Mouse (Mus musculus) left cerebral cortex, postnatal 4 days (tissue): ENCODE results near the gene Gpd1l. TPM values are rescaled to one million over a fixed set of nuclear protein-coding genes. Genes with fewer than 3 reads are reported as not detected.

ENCODE experiments used
- DNase-seq: peaks from one replicate; pipeline ENCODE4 v3.0.0-alpha.2; 2022
- intact Hi-C: fragments of 180-260 bp; cut with DNase I; formaldehyde crosslinking; loops from one replicate; pipeline ENCODE4 v1.15.1; 2025
- total RNA-seq, 2 experiments: library from RNA; stranded (reverse); gene quantifications; 2 replicates each; pipeline ENCODE4 v1.2.3; 2021

Gpd1l gene
- total RNA-seq, 2 experiments from 2014 or later = 90.9 to 101 TPM

- no peak for DNase-seq
- intact Hi-C loops = loop anchor here (5.0 kb wide), 1 partner anchor 45 kb away; the partner anchor contains the start of gene Osbpl10
These were observed 1.2 kb downstream of the Gpd1l start for GRCm38 (mm10) chr9:114932607-114933006.

- DNase-seq = peak; percentile 92
- intact Hi-C loops = loop anchor here (5.0 kb wide), 1 partner anchor 47 kb away; the partner anchor contains the start of gene Osbpl10
These were observed 3.2 kb downstream of the Gpd1l start for GRCm38 (mm10) chr9:114930464-114931090.

DNA sequence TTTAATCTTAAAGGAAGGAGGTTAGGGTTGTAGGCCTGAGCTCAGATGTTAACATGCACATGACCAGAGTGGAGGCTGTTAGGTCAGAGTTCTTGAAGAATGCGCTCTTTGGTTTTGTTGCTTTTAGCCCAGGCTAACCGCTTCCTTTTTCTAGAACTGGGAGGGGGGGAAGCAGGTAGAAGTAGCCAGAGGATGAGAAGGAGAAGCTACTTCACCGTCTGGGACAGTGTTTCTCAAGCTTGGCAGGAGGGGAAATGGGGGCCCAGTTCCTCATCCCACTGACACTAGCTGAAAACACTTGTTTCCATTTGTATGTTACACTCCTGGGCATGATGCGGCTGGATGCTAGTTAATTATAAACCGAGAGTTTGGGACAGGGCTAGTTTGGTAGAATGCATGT, 8.2 kb downstream of the Gpd1l start:
- intact Hi-C loops = no loop called here
- DNase-seq = no peak

- DNase-seq = no peak
- intact Hi-C loops = no loop called here
These were observed 8.7 kb downstream of the Gpd1l start for GRCm38 (mm10) chr9:114925039-114925438.

DNA sequence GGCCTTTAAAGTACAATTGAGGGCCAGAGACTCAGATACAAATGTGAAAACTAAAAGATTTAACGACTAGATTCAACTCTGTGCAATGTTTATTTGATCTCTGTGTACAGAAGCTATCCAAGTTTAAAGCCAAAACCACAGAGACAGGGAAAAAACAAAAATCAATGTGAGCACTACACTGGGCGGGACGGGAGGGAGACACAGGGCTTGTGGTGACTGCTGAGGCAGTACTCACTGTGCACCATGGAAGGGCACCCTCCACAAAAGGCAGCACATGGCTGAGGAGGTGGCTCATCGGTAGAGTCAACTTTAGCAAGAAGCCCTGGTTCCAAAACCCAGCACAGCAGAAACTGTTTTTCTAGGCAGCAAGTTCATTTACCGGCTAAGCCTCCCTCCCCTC, 9.3 kb downstream of the Gpd1l start:
- intact Hi-C loops = no loop called here
- no peak for DNase-seq

DNA sequence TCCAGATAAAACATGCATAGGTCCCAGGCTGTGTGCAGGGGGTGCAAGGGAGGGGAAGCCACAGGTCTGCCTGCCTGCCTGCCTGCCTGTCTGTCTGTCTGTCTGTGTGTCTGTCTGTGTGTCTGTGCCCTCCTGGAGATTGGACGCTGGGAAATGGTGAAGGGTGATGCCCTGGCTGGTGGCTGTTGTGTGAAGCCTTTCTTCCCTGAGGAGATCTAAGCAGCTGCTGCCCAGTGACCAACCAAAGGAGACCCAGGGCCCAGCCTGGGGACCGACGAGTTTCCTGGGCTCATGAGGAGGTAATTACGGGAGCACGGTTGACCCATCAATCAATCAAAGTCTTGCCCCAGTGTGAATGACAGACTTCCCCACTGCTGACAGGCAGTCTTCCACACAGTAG, 11.6 kb downstream of the Gpd1l start:
- intact Hi-C loops = no loop called here
- DNase-seq = no peak

- intact Hi-C loops = no loop called here
These were observed 12.3 kb downstream of the Gpd1l start for GRCm38 (mm10) chr9:114921352-114922081.

GRCm38 (mm10) chr9:114920569-114920968, 13.2 kb downstream of the Gpd1l start:
- DNase-seq = no peak
- intact Hi-C loops = no loop called here

More at GRCm38 (mm10) chr9:114921352-114922081, 12.3 kb downstream of the Gpd1l start:
- DNase-seq = peak; percentile 35

DNA sequence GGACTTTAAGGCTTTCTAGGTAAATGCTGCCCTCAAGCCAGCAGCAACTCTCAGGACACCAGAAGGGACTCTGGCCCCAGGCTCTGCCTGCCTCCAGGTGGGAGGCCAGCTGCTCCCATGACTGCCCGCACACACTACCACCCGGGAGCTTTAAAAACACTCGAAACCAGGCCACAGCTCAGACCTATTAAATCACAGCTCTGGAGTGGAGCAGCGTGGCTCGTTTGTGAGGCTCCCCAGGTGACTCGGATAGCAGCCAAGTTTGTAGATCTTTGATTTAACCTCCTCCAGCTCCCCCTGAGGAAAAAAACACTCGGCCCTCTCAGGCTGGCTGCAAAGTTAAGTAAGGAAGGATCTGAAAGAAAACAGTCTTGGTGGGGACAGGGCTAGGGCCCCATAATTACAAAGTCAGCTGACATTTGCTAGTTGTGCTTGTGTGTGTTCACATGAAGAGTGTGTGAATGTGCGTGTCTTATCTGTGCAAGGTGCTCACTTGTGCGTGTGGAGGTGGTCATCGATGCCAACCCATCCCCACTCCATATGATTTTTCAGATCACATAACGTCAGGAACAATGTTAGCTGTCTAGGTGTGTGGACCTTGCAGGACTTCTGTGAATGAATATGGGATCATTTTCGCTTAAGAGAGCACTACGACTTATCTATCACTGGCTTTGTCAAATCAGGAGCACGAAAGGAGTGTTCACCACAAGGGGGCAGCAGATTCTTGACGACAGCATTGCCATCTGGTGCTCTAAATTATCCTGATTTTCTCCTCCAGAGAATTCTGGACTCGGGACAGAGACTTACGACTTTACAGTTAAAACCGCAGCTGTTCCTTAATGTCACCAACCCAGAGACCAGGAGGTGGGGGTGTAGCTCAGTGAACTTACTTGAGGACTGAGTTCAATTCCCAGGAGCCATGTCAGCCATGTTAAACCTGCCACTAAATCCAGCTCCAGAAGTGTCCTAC, 20.8 kb downstream of the Gpd1l start:
- intact Hi-C loops = loop anchor here (10.0 kb wide), 1 partner anchor 332 kb away; no protein-coding TSS in a partner anchor

DNA sequence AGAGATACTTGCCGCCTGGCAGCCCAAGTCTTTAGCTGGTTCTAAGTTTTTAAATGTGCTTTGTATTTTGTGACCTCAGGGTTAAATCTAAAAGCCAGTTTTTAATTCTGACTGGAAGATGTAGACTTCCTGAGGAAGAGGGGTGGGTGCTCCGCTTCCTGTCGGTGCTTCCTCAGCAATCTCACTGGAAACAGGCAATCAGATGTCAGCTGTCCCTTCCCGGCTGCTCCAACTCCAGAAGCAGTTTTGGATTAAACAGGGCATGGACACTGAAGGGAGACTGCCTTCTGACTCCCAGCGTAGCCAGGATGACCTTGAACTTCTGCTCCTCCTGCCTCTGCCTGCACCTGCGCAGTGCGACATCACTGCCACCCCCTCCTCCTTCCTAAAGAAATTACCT, 26.3 kb downstream of the Gpd1l start:
- intact Hi-C loops = no loop called here
- no peak for DNase-seq

More for the DNA sequence above, 20.8 kb downstream of the Gpd1l start:
- peak; percentile 91 for DNase-seq

DNA sequence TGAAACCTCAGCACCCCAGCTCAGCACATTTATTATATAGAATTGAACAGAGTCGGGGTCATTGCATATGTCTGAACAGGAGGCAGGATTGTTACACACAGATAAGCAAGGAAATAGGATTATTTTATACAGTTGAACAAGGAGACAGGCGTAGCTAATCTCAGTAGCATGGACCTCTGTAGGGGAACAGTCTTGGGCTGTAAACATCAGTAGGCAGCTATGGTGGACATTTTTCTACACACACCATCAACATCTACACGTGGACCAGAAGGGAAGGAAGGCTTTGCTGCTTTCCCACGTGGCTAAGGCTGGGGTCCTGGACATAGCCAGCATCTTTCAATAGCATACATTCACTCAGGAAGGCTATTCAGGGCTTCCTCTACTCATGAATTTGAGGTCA, 37.9 kb downstream of the Gpd1l start:
- intact Hi-C loops = no loop called here
- DNase-seq = no peak

DNA sequence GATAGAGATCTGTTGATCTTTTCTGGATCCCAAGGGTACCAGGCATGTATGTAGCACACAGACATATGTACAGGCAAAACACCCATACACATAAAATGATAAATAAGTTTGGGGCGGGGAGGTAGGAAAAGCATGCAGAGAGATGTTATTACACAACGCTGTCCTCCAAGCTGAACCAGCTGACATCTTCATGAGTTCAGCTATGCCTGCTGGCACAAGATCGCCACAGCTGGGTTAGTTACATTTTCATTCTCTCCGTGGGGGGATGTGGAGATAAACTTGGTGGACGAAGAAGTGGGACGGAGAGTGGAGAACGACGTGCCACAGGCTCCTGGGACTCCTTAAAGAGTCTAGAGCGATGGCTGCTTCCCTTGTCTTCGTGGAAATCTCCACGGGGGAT, 40.8 kb downstream of the Gpd1l start:
- intact Hi-C loops = no loop called here
- DNase-seq = no peak

DNA sequence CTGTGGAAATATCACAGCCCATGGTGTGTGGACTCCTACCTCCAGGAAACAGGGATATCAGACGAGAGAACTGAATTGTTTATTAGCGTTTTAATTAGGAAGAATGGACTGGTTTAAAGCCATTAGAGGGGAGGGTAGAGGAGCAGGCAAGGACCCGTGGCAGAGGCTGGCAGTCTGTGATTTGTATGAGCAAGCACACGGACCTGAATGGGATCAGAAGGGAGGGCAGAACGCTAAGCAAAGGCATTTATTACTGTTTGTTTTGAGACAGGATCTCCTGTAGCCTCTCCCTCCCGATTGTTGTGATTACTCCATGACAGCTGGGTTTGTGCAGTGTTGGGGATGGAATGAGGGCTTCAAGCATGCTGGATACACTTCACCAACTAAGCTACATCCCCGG, 43.4 kb downstream of the Gpd1l start:
- no peak for DNase-seq
- intact Hi-C loops = no loop called here

- no peak for DNase-seq
- intact Hi-C loops = no loop called here
These were observed 44.9 kb downstream of the Gpd1l start for GRCm38 (mm10) chr9:114888856-114889407.

GRCm38 (mm10) chr9:114887699-114888098, 46.1 kb downstream of the Gpd1l start:
- DNase-seq = peak; percentile 57
- intact Hi-C loops = no loop called here

- no peak for DNase-seq
- intact Hi-C loops = no loop called here
These were observed 47.7 kb downstream of the Gpd1l start for GRCm38 (mm10) chr9:114885991-114886662.

- no peak for DNase-seq
- intact Hi-C loops = no loop called here
These were observed 48.2 kb downstream of the Gpd1l start for GRCm38 (mm10) chr9:114885564-114885963.

DNA sequence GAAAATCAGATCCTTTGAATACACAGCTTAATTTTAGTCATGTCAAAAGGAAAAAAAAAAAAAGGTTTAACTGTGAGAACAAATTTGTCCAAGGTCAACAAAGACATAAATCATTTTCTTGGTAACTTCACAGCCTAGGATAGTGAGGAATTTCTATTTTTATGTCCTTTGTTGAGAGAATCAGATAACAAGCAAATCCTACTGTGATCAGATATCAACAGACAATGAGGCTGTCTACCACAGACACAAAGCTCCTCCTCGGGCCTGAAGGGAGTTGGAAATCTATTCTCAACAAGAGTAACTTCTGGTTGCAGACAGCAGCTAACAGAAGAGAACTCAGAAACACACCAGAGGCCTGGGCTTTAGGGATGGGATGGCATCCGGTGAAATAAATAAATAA, 51.8 kb downstream of the Gpd1l start:
- no peak for DNase-seq
- intact Hi-C loops = no loop called here

DNA sequence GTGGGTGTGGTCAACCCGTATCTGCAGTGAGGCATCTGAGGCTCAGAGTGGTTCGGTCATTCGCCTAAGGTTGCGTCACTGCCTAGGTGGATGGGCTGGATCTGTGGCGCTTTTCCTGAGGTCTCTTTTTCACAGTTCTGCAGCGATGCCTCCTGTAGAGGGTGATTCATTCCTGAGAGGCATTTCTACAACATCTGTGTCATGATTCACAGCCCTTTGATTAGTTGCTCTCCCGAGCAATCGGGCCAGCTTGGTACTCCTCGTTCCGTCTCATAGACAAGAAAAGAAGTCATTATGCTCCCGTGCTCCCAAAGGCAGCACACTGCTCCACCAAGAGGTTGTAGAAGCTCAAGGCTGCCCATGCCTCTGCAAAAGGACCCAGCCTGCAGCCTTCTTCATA, 78.5 kb downstream of the Gpd1l start:
- intact Hi-C loops = no loop called here
- no peak for DNase-seq

DNA sequence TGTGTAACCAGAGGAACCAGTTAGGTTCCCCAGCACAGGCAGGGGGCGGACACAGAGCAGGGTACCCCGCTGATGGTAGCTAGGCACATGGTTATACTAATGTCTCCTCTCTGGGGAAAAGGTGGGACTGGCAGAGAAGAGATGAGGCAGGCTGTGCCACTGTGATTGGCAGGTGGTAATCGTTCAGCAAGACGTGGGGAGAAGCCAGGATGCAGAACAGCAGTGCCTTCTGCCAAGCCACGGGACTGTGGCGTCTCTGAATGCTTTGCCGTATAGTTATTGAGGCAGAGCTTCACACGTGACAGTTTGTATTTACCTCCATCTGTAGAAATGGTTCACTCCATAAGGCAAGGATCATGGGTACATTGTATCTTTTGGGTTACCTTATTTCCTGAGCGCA, 79.1 kb downstream of the Gpd1l start:
- peak; percentile 68 for DNase-seq
- intact Hi-C loops = no loop called here
